Mouse (Mus musculus) CD4-positive helper T cell, adult 2 months (primary cell): ENCODE measurements around the gene Tmem171.

Experiments used
- DNase-seq: peaks from one replicate; pipeline ENCODE4 v3.0.0-alpha.2; 2012; ENCODE audit warnings: low read depth, missing footprints, low spot score

The Tmem171 gene

DNA sequence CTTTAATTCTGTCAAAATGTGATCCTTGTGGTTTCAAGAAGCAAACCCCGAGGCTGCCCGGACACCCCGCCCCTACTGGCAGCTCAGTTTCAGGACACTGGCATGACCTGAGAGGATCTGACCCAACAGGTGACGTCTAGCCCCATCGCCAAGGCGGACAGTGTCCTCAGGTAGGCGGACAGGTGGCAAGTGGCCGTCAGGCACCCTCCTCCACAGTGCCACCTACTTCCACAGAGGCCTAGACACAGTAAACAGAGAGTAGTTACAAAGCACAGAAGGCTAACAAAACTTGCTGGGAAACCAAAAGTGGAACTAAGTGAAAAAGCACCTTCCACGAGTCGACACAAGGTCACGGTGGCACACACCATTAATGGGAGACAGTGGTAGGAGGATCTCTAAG, 1.3 kb downstream of the Tmem171 start:
- peak; percentile 16 for DNase-seq

DNA sequence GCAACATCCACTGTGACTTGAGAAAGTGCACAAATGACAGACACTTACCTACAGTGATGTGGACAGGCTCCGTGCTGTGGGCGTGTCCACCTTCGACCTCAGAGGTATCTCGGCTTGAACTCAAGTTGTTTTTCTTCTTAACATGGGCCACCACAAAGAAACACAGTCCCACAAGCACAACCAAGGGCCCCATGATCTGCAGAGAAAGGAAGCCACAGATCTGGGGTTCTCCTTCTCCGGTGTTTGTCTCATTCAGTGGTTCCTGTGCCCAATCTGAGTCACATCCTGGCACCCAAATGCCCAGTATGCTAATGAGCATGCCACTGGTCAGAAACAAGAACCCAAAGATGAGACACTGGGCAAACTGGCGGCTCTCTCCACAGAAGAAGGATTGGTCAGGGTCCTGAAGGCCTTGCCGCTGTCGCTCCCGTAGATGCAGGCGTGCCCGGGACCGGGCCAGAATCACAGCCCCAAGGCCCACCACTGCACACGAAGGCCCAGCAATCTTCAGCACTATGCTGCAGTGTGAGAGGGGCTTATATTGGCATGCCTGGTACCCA, 2.6 kb downstream of the Tmem171 start:
- peak; percentile 71 for DNase-seq

DNA sequence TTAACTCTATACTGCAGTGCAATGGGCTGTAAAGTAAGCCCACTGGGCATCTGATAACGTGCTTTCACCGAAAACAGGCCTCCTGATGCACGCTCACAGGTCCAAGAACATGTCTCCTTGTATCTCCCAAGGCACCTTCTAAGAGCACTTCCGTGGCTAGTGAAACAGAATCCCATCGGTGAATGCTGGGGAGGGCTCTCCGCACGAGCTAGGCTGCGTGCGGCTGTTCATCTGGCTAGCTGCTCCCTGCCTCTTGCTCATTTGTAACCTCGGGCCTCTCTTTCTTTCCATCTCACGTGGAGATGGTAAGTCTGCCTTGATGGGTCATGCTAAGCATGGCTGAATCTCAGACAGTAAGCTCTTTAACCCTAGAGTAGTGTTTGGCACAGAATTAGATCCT, 3.7 kb downstream of the Tmem171 start:
- no peak for DNase-seq

DNA sequence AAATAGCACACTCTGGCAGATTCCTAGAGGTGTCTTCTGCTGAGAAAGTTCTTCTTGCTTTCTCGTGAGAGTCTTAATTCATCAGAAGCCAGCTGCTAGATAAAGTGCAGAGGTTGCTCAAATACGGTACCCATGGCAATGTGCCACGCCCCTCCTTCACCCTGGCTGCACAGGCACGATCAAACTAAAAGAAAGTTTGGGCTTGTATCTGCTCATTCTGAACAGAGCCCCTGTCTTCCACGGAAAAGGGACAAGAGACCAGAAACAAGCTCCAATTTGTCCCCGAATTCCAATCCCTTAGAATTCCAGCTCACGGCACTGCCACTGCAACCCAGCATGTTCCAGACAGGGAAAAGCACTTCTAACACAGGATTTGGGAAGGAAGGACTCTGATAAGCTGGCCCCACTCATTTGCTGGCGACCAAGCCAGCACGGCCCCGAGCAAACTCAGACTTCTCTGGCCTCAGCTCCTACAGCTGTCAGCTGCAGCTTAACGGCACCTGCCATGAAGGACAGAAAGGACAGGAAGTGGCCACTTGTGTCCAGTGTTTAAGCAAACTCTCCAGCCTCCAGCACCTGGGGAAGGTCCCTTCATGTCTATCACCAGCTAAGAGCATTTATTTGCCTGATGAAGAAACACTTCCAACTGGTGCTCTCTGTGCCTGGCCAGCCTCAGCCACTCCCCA, 4.9 kb downstream of the Tmem171 start:
- DNase-seq = no peak

DNA sequence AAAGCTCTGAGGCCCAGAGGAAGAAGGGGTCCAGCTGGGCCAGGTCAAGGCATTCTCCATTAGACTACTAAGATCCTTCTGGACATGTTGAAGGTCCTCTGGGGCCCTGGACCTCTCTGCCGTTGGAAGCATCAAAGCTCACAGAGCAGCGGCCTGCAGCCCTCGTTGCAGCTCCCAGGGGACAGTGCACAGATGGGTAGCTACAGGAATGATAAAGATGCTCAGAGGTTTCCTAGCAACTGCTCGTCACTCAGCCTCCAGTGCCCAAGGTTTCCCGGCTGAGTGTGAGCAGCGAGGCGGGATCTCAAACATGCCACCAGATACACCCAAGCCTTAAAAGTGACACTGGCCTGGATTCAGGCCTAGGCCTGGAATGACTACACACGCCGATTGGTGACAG, 6.7 kb downstream of the Tmem171 start:
- no peak for DNase-seq

DNA sequence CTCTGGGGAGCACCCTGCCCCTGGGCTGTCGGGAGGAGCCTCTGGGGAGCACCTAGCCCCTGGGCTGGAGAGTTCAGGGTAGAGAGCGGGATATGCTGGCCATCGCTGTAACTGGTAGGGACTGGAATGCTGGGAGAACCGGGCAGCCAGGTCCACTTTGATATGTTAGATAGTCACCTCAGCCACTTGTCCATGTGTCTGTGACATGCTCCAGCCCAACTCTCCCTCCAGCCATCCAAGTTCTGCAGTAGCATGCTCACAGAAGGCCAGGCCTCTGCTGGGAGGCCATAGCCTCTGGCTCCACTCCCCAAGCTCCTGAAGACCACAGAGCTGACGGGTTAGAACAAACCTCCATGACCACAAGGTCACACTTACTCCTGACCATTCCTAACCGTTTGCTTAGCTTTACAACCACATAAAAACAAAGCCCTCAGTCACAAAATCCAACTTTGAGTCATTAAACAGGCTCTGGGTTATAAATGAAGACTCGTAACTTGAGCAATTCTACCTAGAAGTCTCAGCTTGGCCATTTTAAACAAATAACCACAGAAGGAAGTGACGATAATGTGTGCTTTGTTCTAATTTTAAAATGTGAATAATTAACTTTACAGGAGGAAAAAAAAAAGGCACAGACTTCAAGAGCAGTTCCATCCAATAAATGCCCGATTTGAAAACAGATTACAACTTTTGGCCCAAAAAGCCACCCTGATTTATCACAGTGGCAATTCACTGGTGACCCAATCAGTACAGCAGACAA, 10.3 kb downstream of the Tmem171 start:
- DNase-seq = no peak

DNA sequence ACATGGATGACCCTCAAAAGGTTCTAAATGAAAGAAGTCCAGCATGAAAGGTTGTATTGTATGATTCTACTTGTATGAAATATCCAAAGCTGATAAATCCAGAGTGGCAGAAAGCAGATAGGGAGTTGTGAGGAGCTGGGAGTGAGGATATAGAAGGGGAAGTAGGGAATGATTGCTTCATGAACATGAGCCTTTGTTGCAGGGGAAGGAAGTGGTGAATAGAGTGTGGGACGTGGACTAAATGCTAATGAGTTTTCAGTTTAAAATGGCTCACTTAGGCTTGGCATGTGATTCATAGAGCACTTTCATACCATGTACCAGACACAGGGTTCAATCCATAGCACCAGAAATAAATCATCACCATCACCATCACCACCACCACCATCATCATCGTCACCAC, 11.2 kb downstream of the Tmem171 start:
- DNase-seq = no peak

DNA sequence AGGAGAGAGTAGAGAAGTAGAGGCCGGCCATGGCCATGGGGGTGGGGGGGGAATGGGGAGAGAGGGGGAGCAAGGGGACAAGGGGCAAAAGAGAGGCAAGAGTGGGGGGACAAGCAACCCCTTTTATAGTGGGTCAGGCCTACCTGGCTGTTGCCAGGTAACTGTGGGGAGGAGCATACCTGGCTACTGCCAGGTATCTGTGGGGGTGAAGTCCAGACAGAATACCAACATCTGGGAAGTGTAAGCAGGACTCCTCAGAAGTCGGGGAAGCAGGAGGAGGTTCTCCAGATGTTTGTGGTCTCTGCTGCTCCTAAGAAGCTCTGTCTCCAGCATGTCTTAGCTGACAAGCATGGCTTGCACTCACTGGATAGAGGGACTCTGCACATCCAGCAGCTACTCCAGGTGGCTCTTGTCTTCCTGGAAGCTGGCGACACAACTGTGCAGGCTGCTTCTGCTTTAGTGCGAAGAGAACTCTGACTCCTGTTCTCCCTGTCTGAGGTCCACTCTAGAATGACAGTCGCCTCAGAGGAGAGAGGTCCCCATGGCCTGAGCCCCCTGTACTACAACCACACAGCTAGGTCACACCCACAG, 14.1 kb downstream of the Tmem171 start:
- no peak for DNase-seq

DNA sequence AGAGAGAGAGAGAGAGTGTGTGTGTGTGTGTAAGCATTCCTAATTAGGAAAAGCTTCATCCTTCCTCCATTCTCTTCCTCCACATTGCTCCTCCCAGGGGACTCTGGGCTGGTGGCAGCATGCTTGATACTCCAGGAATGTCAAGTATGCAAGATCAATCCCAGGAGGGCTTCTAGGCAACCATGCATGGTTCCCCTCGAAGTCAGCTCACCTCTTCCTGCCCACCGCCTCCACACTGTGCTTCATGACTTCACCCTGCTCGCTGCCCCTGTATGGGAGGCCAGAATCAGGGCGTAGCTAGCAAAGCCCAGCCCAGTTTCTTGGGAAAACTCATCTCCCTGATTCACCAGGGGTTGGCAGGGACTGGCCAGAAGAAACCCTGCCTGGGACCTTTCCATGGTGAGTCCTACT, 15.0 kb downstream of the Tmem171 start:
- no peak for DNase-seq

DNA sequence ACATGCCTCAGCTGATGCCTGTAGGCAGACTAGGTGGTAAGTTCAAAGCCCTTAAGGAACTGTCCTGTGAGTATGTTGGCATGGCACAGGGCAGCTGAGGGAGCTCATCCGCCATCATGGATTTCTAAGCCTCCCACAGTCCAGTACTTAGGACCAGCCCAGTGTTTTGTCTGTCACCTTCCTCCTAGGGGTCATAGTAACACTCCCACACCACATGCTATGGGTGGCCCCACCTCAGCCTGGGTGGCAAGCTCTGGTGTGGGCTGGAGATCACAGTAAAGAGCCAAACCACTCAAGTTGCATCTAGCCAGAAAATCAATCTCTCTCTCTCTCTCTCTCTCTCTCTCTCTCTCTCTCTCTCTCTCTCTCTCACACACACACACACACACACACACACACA, 15.4 kb downstream of the Tmem171 start:
- no peak for DNase-seq

DNA sequence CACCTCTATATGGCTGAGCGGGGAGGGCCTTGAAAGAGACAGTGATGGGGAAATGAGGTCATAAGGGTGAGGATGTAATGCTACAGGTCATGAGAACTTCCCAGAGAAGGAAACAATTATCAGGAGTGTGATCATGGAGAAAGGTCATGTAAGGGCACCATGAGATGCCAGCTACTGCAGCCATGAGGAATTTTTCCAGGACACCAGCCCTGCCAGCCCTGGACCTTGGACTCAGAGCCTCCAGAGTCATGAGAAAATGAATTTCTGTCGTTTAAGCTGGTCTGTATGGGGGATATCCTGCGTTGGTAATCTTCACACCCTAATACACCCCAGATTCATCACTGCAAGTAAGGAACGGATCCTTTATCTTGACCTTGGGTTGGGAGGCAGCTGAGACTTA, 20.7 kb downstream of the Tmem171 start:
- DNase-seq = no peak

DNA sequence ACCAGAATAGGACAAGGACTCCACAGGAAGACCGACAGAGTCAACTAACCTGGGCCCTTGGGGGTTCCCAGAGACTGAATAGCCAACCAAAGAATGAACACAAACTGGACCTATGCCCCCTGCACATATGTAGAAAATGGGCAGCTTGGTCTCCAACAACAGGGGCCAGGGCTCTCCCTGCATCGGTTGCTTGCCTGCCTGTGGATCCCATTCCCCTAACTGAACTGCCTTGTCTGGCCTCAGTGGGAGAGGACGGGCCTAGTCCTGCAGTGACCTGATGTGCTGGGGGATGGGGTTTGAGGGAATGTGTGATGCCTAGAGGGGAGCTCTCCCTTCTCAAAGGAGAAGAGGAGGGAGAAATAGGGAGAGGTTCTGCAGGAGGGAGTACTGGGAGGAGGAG, 25.3 kb downstream of the Tmem171 start:
- no peak for DNase-seq

DNA sequence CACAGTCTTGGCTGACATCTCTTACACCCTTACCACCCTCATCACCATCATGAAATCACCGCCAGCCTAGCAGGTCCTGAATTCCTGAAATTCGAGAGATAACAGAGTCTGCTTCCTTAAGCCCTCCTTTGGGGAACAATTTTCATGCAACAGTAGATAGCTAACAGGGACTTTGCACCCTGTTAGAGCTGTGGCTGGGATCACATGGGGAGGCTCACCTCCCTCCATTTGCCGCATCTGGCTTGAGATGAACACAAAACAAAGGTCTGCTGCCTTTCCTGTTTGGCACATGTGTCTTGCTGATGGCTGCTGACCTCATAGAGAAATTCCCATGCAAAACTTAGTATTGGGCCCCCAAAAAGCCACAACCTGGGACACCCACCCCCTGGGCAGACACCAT, 27.3 kb downstream of the Tmem171 start:
- no peak for DNase-seq

DNA sequence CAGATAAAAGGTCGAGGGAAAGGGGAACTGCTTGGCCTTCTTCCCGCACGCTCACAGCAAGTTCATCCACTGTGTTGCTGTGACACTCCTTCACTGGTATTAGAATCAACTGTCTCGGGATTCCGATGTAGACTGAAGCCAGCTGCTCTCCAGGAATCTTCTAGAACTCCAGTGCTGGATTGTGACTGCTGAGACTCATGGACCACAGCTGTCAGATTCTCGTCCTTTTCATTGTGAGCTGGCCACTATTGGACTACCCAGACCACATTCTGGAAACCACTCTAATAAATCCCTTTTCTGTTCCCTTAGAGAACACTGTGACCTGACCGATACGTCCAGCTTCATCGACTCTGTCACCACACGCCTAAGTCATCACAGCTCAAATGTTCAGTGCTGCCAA, 29.4 kb downstream of the Tmem171 start:
- no peak for DNase-seq

DNA sequence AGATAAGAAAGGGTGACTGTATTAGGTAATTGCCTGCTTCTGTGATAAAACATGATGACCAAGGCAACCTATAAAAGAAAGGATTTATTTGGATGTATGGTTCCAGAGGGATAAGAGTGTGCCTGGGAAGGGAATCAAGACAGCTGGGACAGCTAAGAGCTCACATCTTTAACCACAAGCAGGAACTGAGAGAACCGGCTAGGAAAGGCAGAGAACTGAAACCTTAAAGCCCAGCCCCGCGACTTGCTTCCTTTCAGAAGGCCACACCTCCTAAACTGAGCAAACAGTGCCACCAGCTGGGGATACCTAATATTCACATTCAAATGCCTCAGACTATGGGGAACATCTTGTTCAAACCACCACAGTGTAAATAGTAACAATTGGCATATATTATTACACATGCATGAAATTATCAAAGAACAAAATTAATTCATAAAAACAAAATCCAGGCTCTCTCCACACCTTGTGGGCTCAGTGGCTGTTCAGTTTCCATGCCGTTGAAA, 32.4 kb downstream of the Tmem171 start:
- no peak for DNase-seq

DNA sequence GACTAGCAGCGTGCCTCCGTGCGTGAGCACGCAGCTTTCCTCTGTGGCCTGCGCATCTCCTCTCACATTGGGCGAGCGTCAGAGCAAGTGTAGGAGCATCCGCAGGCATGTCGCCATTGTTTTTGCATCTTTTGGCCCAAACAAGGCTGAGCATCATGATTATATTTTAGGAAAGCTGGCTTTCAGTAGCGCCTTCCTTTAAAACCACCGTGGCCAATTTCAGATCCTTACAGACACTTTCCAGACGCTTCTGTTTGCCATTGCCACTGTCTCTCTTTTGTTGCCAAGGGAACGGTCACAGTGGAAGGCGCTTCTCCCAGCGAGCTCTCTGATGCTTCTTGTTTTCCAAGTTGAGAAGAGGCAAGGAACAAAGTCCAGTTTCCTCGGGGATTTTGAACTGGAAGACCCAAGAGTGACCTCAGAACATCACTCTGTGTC, 38.6 kb downstream of the Tmem171 start:
- no peak for DNase-seq

DNA sequence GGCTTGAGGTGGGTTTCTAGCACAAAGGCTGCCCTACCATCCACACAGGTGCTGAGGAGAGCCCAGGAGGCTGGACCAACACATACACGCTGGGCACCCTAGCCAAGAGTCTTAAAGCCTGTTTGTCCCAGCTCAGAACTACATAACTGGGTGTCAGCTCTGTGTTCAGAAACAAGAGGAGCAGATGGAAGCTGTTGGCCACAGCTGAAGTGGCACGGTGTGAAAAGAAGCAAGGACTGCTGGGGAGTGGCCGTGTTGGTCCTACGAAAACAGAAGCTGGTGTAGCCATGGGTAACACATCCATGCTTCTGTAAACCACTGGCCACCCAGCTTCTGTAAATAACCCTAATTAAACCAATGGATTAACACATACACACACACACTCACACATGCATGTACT, 39.3 kb downstream of the Tmem171 start:
- DNase-seq = no peak

DNA sequence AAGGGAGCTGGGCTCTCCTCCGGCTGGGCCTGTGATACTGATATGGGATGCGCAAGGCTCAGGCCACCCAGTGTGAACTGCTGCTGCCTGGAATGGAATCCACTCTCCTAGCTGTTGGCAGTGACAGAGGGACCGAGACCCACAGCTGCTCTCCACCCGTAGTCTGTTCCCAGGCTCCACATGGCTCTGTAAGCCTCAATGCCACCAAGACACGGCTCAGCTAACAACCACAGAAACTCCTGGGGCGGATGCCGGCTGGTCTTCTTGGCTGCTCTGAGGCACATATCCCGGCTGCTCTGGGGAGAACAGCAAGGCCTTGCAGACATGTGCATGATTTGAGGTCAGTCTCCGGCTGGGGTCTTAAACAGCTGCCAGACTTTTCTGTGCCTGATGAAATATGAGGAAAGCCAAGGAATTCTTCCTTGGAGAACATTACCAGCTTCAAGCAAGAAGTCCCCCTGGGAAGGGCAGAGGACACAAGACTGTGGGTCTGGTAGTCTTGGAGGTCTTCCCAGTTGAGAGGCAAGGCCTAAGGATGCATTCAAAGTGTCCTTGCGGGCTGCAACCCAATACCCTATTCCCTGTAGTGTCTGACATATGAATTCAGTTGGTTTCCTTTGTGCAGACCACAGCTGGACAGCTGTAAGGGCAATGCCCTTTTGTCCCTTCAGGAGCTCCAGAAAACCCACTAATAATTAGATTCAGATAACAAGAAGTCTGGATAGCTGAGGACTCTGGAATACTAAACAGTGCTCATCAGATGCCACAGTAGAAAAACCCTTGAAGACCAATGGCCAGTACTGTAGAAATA, 40.3 kb downstream of the Tmem171 start:
- no peak for DNase-seq

DNA sequence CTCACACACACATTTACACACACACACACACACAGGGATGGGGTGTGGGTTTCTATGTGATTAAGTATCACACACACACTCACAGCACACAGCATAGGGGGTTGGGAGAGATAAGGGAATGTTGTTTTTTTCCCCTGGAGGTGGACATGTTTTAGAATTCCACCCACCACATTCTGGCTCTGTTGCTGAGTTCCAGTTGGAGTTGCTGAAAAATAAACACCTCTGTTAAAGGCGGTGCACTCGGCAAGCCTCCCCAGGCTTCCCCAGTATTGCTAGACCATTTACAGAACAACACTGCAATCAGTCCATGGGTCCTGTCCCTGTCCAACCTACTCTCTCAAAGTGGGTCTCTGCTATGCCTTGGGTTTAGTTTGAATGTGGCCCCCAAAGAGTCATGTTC, 42.4 kb downstream of the Tmem171 start:
- DNase-seq = no peak

DNA sequence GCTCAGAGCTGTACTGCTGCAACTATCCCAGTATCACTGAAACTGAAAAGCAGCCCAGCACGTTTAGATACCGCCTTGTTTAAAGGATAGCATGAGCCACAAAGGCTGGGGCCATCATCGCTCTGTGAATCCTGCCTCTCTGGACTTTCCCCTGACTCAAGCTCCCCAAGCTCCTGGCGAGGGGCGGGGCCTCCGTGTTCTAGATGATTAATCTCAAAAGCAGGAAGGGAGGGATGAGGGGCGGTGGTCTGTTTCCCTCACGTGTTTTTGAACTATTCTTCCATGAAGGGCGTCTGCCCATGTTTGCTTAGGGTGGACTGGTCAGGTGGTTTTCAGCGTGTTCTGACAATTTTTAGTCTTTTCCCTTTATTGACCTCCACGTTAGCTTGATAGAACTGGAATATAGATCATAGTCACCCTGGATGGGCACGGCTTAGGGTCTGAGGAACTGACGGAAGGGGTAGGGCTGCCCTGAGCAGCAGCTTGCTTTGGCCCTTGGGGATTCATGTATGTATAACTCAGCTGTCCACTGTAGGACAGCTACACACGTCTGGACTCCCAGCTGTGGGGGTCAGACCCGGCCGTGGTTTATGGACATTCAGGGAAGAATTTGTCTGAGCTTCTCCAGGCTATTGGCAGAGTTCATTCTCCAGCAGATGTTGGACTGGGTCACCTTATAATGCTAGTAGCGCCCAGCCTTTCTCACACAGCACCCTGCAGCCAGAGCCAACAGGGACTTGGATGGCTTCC, 43.2 kb downstream of the Tmem171 start:
- DNase-seq = peak; percentile 13
